Mouse (Mus musculus): ENCODE measurements around the gene Lsm4.

Gene Lsm4

GRCm38 (mm10) chr8:70678679-70679078, 5.6 kb downstream of the Lsm4 start:
- DNase-seq (ENCODE audit: low read depth, low spot score) = no peak

- no peak for DNase-seq (ENCODE audit: low read depth, low spot score)
Measured at GRCm38 (mm10) chr8:70679404-70679803, 6.4 kb downstream of the Lsm4 start.

GRCm38 (mm10) chr8:70680039-70680438, 7.0 kb downstream of the Lsm4 start:
- DNase-seq (ENCODE audit: low read depth, low spot score) = no peak

- DNase-seq (ENCODE audit: low read depth, low spot score) = no peak
Measured at GRCm38 (mm10) chr8:70681410-70681809, 8.4 kb downstream of the Lsm4 start.

GRCm38 (mm10) chr8:70682193-70682592, 9.1 kb downstream of the Lsm4 start:
- no peak for DNase-seq (ENCODE audit: low read depth, low spot score)

- no peak for DNase-seq (ENCODE audit: low read depth, low spot score)
Measured at GRCm38 (mm10) chr8:70682692-70683091, 9.6 kb downstream of the Lsm4 start.

- peak; percentile 88 for DNase-seq (ENCODE audit: low read depth, low spot score)
Measured at GRCm38 (mm10) chr8:70684291-70684690, 11.2 kb downstream of the Lsm4 start.

- no peak for DNase-seq (ENCODE audit: low read depth, low spot score)
Measured at GRCm38 (mm10) chr8:70687576-70687975, 14.5 kb downstream of the Lsm4 start.

- DNase-seq (ENCODE audit: low read depth, low spot score) = no peak
Measured at GRCm38 (mm10) chr8:70688136-70688535, 15.1 kb downstream of the Lsm4 start.

GRCm38 (mm10) chr8:70689892-70690390, 16.9 kb downstream of the Lsm4 start:
- no peak for DNase-seq (ENCODE audit: low read depth, low spot score)

GRCm38 (mm10) chr8:70691230-70691629, 18.2 kb downstream of the Lsm4 start:
- DNase-seq (ENCODE audit: low read depth, low spot score) = no peak

- DNase-seq (ENCODE audit: low read depth, low spot score) = no peak
Measured at GRCm38 (mm10) chr8:70691727-70692231, 18.7 kb downstream of the Lsm4 start.

- DNase-seq (ENCODE audit: low read depth, low spot score) = peak; percentile 59
Measured at GRCm38 (mm10) chr8:70693636-70694035, 20.6 kb downstream of the Lsm4 start.

GRCm38 (mm10) chr8:70695318-70696018, 22.4 kb downstream of the Lsm4 start:
- peak; percentile 88 for DNase-seq (ENCODE audit: low read depth, low spot score)

GRCm38 (mm10) chr8:70696019-70696885, 23.2 kb downstream of the Lsm4 start:
- peak; percentile 92 for DNase-seq (ENCODE audit: low read depth, low spot score)

- DNase-seq (ENCODE audit: low read depth, low spot score) = peak; percentile 29
Measured at GRCm38 (mm10) chr8:70696946-70697345, 23.9 kb downstream of the Lsm4 start.

- DNase-seq (ENCODE audit: low read depth, low spot score) = peak; percentile 41
Measured at GRCm38 (mm10) chr8:70697366-70698250, 24.6 kb downstream of the Lsm4 start.

GRCm38 (mm10) chr8:70698310-70699109, 25.5 kb downstream of the Lsm4 start, which contains the start of gene Jund:
Gene Jund, plus strand, starts transcription at chr8:70698949.
- peak; percentile 99 for DNase-seq (ENCODE audit: low read depth, low spot score)

GRCm38 (mm10) chr8:70699116-70699833, 26.2 kb downstream of the Lsm4 start:
- no peak for DNase-seq (ENCODE audit: low read depth, low spot score)

All from CD4-positive helper T cell, adult 2 months (primary cell).